Mouse (Mus musculus) spleen, embryonic (tissue): ENCODE data around the gene Raet1e.
"Not testable (repeated sequence)": the region's sequence is repeated elsewhere in the genome, so short reads cannot be mapped to it uniquely, and the experiment has no call there.

Experiments used
- CTCF ChIA-PET: fragments of 350-600 bp; sonication (Branson Sonifier 250); formaldehyde crosslinking; loops from one replicate; lab custom pipeline; 2022; lab: Charles Lee

Raet1e gene

GRCm38 (mm10) chr10:22165328-22166003 lies 7.1 kb downstream of the Raet1e start:
- CTCF ChIA-PET, result not testable (repeated sequence)

- CTCF ChIA-PET, result not testable (repeated sequence)
These were observed 7.7 kb downstream of the Raet1e start for GRCm38 (mm10) chr10:22166025-22166424.

- CTCF ChIA-PET, result not testable (repeated sequence)
These were observed 8.7 kb downstream of the Raet1e start for GRCm38 (mm10) chr10:22167061-22167460.

- CTCF ChIA-PET, result not testable (repeated sequence)
These were observed 10.7 kb downstream of the Raet1e start for GRCm38 (mm10) chr10:22169116-22169515.

- CTCF ChIA-PET, result not testable (repeated sequence)
These were observed 14.3 kb downstream of the Raet1e start for GRCm38 (mm10) chr10:22172431-22173334.

- CTCF ChIA-PET, result not testable (repeated sequence)
These were observed 15.2 kb downstream of the Raet1e start for GRCm38 (mm10) chr10:22173335-22174189.

GRCm38 (mm10) chr10:22174190-22174487 lies 15.8 kb downstream of the Raet1e start:
- CTCF ChIA-PET, result not testable (repeated sequence)

GRCm38 (mm10) chr10:22176515-22176914 lies 18.1 kb downstream of the Raet1e start:
- CTCF ChIA-PET, result not testable (repeated sequence)

GRCm38 (mm10) chr10:22191035-22191434 lies 32.7 kb downstream of the Raet1e start:
- CTCF ChIA-PET, result not testable (repeated sequence)

GRCm38 (mm10) chr10:22201352-22201751 lies 43.0 kb downstream of the Raet1e start:
- CTCF ChIA-PET, result not testable (repeated sequence)

GRCm38 (mm10) chr10:22202784-22203583 lies 44.6 kb downstream of the Raet1e start:
- CTCF ChIA-PET, result not testable (repeated sequence)

- CTCF ChIA-PET, result not testable (repeated sequence)
These were observed 48.1 kb downstream of the Raet1e start for GRCm38 (mm10) chr10:22206443-22206842.

GRCm38 (mm10) chr10:22212012-22212696 lies 53.8 kb downstream of the Raet1e start:
- CTCF ChIA-PET, result not testable (repeated sequence)

GRCm38 (mm10) chr10:22223474-22224349 lies 65.3 kb downstream of the Raet1e start:
- CTCF ChIA-PET, result not testable (repeated sequence)

- CTCF ChIA-PET, result no interaction called here
These were observed 106.7 kb downstream of the Raet1e start for GRCm38 (mm10) chr10:22265060-22265459.

GRCm38 (mm10) chr10:22270879-22271786 lies 112.8 kb downstream of the Raet1e start:
- CTCF ChIA-PET, result not testable (repeated sequence)

- CTCF ChIA-PET, result interaction anchor here (0.6 to 0.7 kb wide), 3 partner anchors 107 to 1134 kb away, joined by 3 to 12 read pairs (median 5); no protein-coding TSS in a partner anchor
These were observed 114.7 kb downstream of the Raet1e start for GRCm38 (mm10) chr10:22272914-22273683.
